Mouse (Mus musculus) frontal cortex, postnatal 10 days (tissue): ENCODE results near the gene Grk3.

ENCODE experiments used
- DNase-seq, 2 experiments: peaks; one replicate each; pipeline ENCODE4 v3.0.0; 2022; ENCODE audit warnings: low spot score in 2 of 2, mixed read lengths in 1 of 2

Grk3 gene

DNA sequence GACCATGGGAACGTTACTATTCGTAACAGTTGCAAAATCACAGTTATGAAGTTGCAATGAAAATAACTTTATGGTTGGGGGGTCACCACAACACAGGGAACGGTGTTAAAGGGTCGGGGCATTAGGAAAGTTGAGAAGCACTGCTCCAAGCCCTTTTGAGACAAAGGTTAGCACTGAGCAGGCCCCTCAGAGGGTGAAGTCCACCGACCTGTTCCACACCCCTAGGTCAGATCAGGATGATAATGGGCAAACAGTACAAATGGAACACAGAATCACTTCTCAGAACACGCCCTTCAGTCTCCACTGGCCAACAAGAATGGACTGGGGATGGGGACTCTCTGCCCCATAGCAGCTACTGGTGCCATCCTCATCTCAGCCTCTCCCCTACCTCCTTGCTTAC lies 142.6 kb downstream of the Grk3 start:
- DNase-seq, result no peak

DNA sequence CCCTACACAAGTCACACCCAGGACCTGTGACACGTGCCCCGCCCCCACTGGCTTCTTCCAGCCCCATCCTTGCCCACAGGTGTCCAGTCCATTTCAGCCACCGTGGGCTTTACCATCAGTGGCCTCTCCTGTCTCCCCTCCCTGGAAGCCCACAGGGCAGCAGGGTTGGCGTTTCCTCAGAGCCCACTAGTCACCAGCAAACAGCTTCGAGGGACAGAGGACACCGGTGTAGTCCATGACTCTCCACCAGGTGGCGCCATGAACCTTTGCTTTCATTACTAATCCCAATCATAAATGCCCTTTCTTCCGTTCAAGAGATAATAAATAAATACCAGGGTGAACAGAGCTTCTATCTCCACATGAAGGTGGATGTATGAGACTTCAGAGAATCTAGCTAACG lies 144.9 kb downstream of the Grk3 start:
- DNase-seq, result peak; percentile 35 to 78

DNA sequence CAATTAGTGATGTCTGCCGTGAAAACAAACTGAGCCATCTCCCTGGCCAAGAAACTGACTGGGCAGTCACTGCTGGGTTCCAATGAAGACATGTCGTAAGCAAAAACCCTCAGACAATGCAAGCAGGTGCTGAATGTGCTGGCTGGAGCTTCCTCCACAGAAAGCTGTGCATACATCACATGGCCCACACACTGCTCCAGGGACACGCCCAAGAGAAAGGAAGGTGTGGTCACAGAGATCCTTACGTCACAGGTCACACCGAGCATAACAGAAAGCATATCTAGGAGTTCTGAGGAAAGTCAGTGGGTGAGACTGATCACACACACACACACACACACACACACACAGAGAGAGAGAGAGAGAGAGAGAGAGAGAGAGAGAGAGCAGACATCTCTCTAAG lies 147.0 kb downstream of the Grk3 start:
- no peak for DNase-seq

DNA sequence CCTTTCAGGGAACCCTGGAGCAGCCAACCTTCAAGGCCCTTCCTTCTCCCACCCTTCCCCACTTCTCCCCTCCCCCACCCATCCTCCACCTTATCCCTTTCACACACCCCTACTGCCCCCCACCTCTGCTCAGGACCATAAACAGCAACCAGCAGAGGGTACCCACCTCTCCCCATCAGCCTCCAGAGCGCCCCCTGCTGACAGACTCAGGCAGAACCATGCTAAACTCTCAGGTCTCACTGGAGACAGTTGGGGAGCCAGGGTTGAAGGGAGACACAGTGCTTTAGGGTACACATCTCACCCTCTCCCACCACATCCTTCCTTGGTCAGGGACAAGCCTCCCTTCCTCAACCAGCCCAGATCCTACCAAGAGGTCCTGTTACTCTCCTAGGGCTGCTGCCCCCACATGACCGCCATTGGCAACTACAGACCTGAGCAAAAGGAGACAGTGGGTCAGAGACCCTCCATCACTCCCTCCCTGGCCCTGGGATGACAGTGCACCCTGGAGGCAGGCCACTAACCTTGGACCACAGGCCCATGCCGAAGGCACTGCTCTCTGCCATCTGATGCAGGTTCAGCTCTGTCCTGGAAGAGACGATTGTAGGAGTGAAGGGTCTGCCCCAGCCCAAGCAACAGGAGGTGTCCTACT lies 150.7 kb downstream of the Grk3 start:
- DNase-seq, result no peak
